Mouse (Mus musculus) testis, postnatal 14 days (tissue): ENCODE measurements around the gene Utp15.

Experiments
- DNase-seq: peaks from one replicate; pipeline ENCODE4 v3.0.0; 2021; ENCODE audit warnings: low spot score

Gene Utp15

DNA sequence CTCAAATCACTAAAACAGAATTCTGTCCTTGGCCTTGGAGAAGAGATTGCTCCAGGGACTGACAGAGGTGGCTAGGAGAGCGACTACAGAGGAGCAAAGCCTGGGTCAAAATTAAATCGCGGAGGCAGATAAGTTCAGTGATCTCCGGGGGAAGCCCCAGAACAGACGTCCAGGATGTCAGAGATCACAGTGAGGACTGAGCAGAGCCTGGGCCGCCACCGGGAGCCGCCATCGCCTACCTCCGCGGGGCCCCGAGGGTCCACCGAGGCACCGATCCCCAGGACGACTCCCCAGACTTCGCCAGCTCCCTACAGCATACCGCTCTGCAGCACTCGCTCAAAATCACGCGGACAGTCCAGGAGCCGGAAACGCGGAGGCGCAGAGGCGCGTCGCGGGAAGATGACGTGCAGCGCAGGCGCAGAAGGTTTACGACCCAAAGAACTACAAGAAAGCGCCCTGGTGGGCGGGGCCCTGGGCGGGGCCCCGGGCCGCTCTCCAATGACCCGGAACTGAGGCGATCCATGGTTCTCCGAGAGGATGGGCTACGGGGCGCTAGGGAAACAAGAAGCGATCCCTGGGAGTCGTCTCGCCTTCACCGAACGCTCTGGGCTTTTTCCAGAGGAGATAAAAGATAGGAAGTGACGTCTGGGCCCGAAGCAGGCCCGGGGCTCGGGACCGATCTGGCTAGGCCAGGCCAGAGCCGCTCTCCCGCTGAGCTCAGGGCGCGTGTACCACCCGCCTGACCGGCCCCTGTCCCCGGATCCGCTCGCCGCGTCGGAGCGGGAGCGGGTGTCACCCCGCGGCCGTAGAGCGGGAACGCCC, at the start of gene Utp15, which contains the start of gene Ankra2:
TSS of gene Utp15 (minus strand) at position 406 of the 822 bp plus-strand sequence.
TSS of gene Ankra2 (plus strand) at position 439 of the 822 bp plus-strand sequence.
- DNase-seq, result peak; percentile 96

DNA sequence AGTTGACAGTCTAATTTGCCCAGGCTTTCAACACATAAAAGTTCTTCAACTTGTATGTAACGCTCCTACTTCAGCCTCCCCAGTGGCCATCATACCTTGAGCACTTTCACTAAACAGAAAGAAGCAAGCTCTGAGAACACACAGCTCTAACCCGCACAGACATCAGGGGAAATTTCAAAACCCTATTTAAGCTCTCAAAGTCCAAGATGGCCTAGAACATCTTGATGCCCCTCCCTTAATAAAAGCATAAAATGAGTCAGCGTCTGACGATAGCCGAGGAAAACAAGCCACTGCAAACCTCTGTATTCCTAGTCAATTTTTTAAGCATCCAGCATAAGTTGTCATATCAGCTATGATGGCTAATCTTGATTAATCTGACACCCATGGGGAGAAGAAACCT, 48.8 kb upstream of the Utp15 start:
- no peak for DNase-seq

GRCm38 (mm10) chr13:98308724-98309123, 45.9 kb upstream of the Utp15 start:
- no peak for DNase-seq

DNA sequence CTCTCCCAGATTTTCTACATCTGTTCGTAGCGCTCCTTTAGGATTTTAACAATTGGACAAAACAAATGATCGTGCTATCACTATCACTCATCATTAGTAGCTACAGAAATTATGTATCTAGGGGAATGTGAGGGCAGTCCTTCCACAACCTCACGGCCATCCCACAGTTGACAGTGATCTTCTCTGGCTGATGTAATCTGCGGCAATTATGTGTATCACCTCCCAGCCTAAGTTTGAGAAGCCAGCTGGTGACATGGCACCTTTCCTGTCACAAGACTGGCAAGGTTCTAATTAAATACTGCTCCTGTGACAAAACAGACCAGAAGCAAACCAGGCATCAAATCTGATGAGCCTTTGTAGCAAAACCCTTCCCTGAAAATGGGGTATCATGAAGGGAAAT, 45.2 kb upstream of the Utp15 start:
- DNase-seq, result no peak

- DNase-seq, result no peak
Observed at GRCm38 (mm10) chr13:98306852-98307475, 44.1 kb upstream of the Utp15 start.

DNA sequence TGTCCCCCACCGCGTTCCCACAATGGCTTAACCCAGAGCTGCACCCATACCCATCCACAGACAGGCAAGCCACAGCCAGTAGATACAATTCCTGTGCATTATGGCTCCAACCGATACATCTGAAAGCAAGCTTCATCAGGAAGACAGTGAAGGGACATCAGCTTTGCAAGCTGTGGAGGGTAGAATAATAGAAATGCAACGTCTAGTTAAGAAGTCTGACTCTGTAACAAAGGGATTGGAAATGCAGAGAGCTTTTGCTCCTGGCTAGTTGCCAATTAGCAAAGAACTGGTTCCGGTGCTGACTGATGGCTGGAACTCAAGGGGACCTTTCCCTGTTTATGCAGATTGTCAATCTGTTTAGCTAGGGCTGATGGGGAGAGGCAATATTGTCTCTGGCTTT, 43.6 kb upstream of the Utp15 start:
- no peak for DNase-seq

DNA sequence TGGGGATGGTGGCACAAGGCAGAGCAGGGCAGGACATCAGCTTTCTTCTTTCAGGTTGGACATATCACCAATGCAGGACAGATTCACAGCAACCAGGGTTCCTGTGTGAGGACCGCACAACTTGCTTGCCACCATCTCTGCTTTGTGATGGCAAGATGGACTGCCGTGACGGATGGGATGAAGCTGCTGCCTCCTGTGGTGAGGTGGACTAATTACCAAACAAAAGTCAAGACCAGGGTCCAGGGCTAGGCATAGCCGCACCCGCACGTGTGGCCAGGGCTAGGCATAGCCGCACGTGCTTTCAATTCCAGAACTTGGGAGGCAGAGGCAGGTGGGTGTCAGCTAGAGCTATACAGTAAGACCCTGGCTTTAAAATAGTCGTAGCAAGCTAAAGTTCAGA, 42.4 kb upstream of the Utp15 start:
- no peak for DNase-seq

- peak; percentile 63 for DNase-seq
Observed at GRCm38 (mm10) chr13:98298833-98299758, 36.3 kb upstream of the Utp15 start.

DNA sequence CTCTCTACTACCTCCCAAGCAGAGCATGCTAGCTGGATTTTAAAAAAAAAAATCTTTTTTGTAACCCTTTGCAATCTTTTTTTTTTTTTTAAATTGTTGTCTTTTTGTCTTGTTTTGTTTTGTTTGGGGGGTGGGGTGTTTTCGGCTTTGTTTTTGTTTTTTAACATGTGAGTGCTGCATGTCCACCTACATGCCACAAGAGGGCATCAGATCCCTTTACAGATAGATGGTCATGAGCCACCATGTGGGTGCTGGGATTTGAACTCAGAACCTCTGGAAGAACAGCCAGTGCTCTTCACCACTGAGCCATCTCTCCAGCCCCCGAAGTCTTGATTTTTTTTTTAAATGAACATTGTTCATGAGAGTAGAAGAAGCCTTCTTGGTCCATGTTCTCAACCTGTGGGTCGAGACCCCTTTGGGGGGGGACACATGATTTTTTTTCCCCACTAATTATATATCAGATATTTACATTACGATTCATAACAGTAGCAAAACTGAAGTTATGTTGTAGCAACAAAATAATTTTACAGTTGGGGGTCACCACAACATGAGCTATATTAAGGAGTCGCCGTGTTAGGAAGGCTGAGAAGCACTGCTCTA, 35.1 kb upstream of the Utp15 start:
- no peak for DNase-seq

- no peak for DNase-seq
Observed at GRCm38 (mm10) chr13:98296072-98296471, 33.2 kb upstream of the Utp15 start.

- DNase-seq, result no peak
Observed at GRCm38 (mm10) chr13:98291712-98292111, 28.9 kb upstream of the Utp15 start.

GRCm38 (mm10) chr13:98290719-98291118, 27.9 kb upstream of the Utp15 start:
- DNase-seq, result no peak

GRCm38 (mm10) chr13:98280990-98281650, 18.3 kb upstream of the Utp15 start:
- DNase-seq, result no peak

- DNase-seq, result no peak
Observed at GRCm38 (mm10) chr13:98279686-98280085, 16.8 kb upstream of the Utp15 start, which contains the start of gene Gm21976. Gm21976 (plus strand) TSS chr13:98279887.

- DNase-seq, result no peak
Observed at GRCm38 (mm10) chr13:98277501-98277900, 14.7 kb upstream of the Utp15 start.

DNA sequence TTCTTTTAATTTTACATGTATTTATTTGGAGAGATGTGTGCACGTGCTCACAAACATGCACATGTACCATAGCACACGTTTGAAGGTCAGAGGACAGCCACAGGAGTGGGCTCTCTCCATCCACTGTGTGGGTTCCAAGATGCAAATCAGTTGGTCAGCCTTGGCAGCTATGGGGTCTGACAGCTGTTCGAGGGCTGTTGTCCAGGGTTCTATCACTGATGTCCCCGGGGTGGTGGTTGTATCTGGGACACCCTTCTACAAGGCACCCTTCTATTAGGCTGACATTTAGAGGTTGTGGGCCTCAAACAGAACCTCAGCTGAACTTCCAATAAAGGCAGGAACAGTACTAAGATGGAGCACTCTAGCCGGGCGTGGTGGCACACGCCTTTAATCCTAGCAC, 13.4 kb upstream of the Utp15 start:
- no peak for DNase-seq

DNA sequence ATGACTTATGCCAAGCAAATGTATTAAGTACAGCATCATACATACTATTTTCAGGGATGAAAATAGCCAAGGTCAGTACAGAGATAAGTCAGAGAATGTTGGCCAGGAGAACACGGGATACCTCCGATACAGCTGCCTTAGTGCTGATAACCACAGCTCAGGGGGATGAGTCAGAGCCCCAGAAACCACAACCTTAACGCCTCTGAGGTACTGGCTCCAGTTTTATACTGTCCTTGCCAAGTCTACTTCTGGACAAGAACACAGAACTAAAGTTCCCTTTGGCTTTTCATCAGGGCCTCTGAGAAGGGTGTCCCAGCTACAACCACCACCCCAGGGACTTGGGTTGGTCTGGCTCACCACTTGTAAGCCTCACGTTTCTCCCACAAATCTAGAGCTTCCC, 12.8 kb upstream of the Utp15 start:
- peak; percentile 46 for DNase-seq

- DNase-seq, result no peak
Observed at GRCm38 (mm10) chr13:98274023-98274422, 11.2 kb upstream of the Utp15 start.

GRCm38 (mm10) chr13:98264111-98264510, 1.3 kb upstream of the Utp15 start:
- peak; percentile 67 for DNase-seq

DNA sequence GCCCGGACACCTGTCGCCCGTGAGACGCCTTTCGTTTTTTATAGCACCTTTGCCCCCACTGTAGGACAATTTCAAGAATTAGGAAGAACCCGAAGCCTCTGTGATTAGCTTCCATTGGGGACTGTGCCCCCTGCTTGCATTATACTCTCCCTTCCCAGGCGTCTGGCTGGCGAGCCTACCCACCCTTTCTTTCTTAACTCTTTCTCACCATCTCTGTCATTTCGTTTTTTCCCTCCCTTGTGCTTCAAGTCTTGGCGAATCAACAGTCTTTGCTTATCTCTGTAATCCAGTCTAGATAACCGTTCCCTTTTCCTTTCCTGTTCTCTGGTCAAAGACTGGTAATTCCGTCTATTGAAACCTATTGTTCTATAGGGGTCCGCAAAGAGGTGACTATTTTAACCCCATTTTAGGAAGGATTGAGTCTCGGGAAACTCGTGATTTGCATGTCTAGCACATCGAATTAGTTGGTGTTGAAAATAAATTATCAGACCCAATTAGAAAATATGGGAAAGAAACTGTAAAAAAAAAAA, 682 bp upstream of the Utp15 start:
- DNase-seq, result no peak

DNA sequence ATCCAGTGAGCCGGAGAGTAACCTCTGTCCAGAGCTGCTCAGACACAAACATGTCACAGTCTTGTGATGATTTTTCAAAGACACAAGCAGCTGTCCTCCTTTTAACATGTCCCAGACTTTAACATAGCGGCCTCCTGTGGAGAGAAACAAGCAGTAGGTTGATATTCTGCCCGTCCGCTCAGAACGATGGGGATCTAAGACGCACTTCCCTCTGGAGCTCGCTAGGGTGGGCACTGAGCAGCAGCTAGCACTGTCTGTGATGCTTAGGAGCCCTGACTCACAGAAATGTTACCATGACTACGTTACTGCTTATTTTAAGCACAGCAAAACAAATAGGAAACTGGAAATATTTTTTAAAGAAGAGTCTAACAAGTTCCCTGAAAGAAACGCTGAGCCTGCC, 7.9 kb downstream of the Utp15 start:
- DNase-seq, result no peak
